Mouse (Mus musculus): Measurements from ENCODE around the gene Ube4a. TPM values are rescaled to one million over a fixed set of nuclear protein-coding genes. Genes with fewer than 3 reads are reported as not detected.
"Not testable (repeated sequence)": the region's sequence is repeated elsewhere in the genome, so short reads cannot be mapped to it uniquely, and the experiment has no call there.

The Ube4a gene
- total RNA-seq, 2 experiments from 2014 or later = 31.9 to 36.4 TPM

DNA sequence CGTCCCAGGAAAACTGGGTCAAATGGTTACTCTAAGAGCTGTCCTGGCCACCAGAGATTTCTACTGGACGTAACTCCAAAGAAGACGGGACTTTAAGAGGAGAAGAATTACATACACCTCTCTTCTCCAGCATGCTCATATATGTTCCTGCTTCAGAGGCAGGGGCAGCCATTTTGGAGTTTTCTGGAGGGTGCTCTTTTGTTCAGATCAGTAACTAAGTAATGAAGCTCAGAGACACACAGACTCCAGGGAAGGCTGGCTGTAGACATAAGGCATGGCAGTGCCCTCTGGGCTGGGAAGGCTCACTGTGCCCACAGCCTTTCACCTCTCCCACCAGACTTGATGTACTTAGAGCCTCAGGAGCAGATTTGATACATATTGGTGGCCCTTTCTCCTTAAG lies 17.1 kb upstream of the Ube4a start:
- DNase-seq = no peak
- intact Hi-C loops (cut with DNase I; ENCODE audit: low total_unique reads) = no loop called here

- DNase-seq = no peak
- intact Hi-C loops (cut with DNase I; ENCODE audit: low total_unique reads) = no loop called here
Measured at GRCm38 (mm10) chr9:44982081-44982480, 16.7 kb upstream of the Ube4a start.

- no peak for DNase-seq
- intact Hi-C loops (cut with DNase I; ENCODE audit: low total_unique reads) = no loop called here
Measured at GRCm38 (mm10) chr9:44981676-44982075, 16.3 kb upstream of the Ube4a start, which contains the start of gene Cd3d. Gene Cd3d, plus strand, starts transcription at chr9:44981786.

GRCm38 (mm10) chr9:44981104-44981503 lies 15.7 kb upstream of the Ube4a start:
- DNase-seq = no peak
- intact Hi-C loops (cut with DNase I; ENCODE audit: low total_unique reads) = no loop called here

- DNase-seq = no peak
- intact Hi-C loops (cut with DNase I; ENCODE audit: low total_unique reads) = no loop called here
Measured at GRCm38 (mm10) chr9:44980242-44980641, 14.8 kb upstream of the Ube4a start, which contains the start of gene Cd3g. Gene Cd3g, minus strand, starts transcription at chr9:44980431.

GRCm38 (mm10) chr9:44979806-44980205 lies 14.4 kb upstream of the Ube4a start:
- intact Hi-C loops (cut with DNase I; ENCODE audit: low total_unique reads) = no loop called here
- no peak for DNase-seq

- DNase-seq = no peak
- intact Hi-C loops (cut with DNase I; ENCODE audit: low total_unique reads) = no loop called here
Measured at GRCm38 (mm10) chr9:44977813-44978212, 12.4 kb upstream of the Ube4a start.

- intact Hi-C loops (cut with DNase I; ENCODE audit: low total_unique reads) = no loop called here
- no peak for DNase-seq
Measured at GRCm38 (mm10) chr9:44969450-44969849, 4.0 kb upstream of the Ube4a start.

- DNase-seq; intact Hi-C loops (cut with DNase I; ENCODE audit: low total_unique reads): not testable (repeated sequence)
Measured at GRCm38 (mm10) chr9:44967763-44968162, 2.4 kb upstream of the Ube4a start.

GRCm38 (mm10) chr9:44966815-44967242 lies 1.4 kb upstream of the Ube4a start:
- intact Hi-C loops (cut with DNase I; ENCODE audit: low total_unique reads) = no loop called here

DNA sequence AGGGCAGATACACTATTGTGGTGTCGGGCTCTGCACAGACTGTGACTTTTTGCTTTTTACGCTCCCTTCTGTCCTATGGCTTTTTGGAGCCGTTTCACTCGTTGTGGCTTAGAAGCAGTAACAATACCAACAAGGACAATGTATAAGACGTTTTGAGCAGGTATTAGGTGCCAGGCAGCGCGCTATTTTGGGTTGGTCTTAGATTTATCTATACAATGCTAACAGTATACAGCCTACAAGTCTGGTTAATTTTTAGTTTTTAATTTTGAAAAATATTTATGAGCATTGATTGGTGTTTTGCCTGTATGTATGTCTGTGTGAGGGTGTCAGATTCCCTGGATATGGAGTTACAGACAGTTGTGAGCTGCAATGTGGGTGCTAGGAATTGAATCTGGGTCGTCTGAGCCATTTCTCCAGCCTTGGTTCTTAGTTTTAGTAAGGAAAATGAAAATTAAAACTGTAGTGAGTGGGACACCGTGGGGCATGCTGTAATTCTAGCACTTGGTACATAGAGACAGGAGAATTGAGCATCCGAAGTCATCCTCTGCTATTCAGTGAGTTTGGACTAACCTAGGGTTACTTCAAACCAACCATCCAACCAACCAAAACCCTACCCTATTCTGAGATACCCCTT lies 550 bp upstream of the Ube4a start:
- intact Hi-C loops (cut with DNase I; ENCODE audit: low total_unique reads) = no loop called here
- DNase-seq = no peak

More at GRCm38 (mm10) chr9:44966815-44967242, 1.4 kb upstream of the Ube4a start:
- peak; percentile 68 for DNase-seq

- intact Hi-C loops (cut with DNase I; ENCODE audit: low total_unique reads) = no loop called here
- no peak for DNase-seq
Measured at GRCm38 (mm10) chr9:44954432-44954831, 11.0 kb downstream of the Ube4a start.

- intact Hi-C loops (cut with DNase I; ENCODE audit: low total_unique reads) = no loop called here
- DNase-seq = no peak
Measured at GRCm38 (mm10) chr9:44947836-44948235, 17.6 kb downstream of the Ube4a start.

DNA sequence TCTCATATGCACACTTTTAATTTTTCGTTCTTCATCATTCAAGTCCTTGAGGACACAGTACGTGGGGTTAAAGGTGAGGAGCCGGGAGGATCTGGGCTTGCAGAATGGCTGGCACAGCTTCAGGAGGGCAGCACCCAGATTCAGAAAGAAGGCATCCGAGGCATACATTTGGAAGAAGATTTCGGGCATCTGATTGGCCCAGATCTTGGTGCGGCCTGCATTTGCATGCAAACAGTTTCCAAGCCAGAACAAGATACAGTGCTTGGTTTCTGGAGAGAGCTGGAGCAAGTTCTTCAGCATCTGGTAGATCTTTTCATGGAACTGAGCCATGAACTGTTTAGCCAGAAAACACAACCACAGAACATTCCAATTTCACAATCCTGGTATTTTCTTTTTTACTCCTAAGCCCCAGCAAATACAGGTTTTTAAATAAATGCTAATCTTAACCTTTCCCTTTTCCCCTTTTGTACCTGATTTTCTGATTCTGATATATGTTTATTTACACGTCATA lies 19.2 kb downstream of the Ube4a start:
- DNase-seq = no peak
- intact Hi-C loops (cut with DNase I; ENCODE audit: low total_unique reads) = no loop called here

DNA sequence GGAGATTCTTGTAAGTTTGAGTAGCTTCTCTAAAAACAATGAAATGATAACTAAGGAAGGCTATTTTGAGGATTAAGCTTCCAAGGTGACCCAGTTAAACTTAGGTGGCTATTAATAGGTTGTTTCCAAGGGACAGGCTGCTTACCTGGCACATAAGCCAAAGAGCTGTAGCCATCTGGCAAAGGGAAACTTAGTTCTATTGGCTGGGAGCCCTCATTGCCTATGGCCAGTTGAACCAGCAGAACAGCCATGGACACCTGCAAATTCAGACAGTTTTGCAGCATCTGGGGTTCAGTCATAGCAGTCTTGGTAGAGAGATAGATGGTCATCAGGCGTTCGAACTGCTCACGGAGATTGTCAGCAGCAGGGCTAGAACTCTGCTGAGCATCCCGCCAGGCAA lies 23.0 kb downstream of the Ube4a start:
- DNase-seq = peak; percentile 27
- intact Hi-C loops (cut with DNase I; ENCODE audit: low total_unique reads) = no loop called here

- intact Hi-C loops (cut with DNase I; ENCODE audit: low total_unique reads) = no loop called here
- peak; percentile 12 for DNase-seq
Measured at GRCm38 (mm10) chr9:44941756-44942155, 23.6 kb downstream of the Ube4a start.

- DNase-seq = no peak
- intact Hi-C loops (cut with DNase I; ENCODE audit: low total_unique reads) = no loop called here
Measured at GRCm38 (mm10) chr9:44921543-44921942, 43.9 kb downstream of the Ube4a start.

DNA sequence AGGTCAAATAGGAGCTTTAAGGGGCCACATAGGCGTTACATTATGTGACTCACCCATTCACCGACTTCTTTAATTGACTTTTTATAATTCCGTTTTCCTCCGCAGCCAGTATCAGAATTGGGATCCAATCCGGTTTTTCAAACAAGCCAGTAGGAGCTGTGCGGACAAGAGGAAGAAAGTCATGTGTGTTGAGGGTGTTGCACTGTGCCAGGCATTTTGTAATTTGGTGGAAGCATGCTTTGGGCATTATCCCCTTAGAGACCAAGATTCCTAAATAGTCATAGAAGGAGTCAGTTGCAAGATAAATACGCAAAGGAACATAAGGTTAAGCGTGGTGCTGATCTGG lies 44.3 kb downstream of the Ube4a start:
- intact Hi-C loops (cut with DNase I; ENCODE audit: low total_unique reads) = no loop called here
- peak; percentile 24 for DNase-seq

- intact Hi-C loops (cut with DNase I; ENCODE audit: low total_unique reads) = no loop called here
- peak; percentile 77 for DNase-seq
Measured at GRCm38 (mm10) chr9:44920374-44921122, 44.9 kb downstream of the Ube4a start, which contains the start of gene Atp5l. Gene Atp5l, minus strand, starts transcription at chr9:44920742.

- intact Hi-C loops (cut with DNase I; ENCODE audit: low total_unique reads) = no loop called here
- no peak for DNase-seq
Measured at GRCm38 (mm10) chr9:44919606-44920005, 45.8 kb downstream of the Ube4a start.

- DNase-seq = no peak
- intact Hi-C loops (cut with DNase I; ENCODE audit: low total_unique reads) = no loop called here
Measured at GRCm38 (mm10) chr9:44916196-44916595, 49.2 kb downstream of the Ube4a start.
